Mouse (Mus musculus) spleen, adult 2 months (tissue): ENCODE measurements around the gene Zdhhc7.

Source experiments
- CTCF ChIP-seq: fragments of 200-500 bp; IDR thresholded peaks from 2 replicates; pipeline ENCODE4 v1.5.1; 2011; ENCODE audit warnings: mild to moderate bottlenecking, inconsistent platforms; ENCODE audit not compliant: insufficient read depth, insufficient read length, insufficient replicate concordance; ENCODE audit errors: extremely low read depth
- POLR2A ChIP-seq: fragments of 200-500 bp; IDR thresholded peaks from 2 replicates; pipeline ENCODE4 v1.6.1; 2011; ENCODE audit warnings: low read depth, low read length, inconsistent platforms

GRCm38 (mm10) chr8:120051908-120052307 is 49.4 kb downstream of the Zdhhc7 start:
- TF ChIP-seq POLR2A (no peak), CTCF (no peak)
